Mouse (Mus musculus): ENCODE measurements around the gene Tnik. TPM values are rescaled to one million over a fixed set of nuclear protein-coding genes. Genes with fewer than 3 reads are reported as not detected.
A peak's percentile ranks its signal among the peaks of the same experiment; 100 is the strongest.

Gene Tnik
- total and polyA plus RNA-seq, 2 experiments from 2014 or later: 61.7 to 105 TPM

- Histone ChIP-seq H3K9ac (replicated peaks; ENCODE audit: low read length) (no peak overlapping the region), H3K27me3 (ENCODE audit: insufficient read depth, low read length) (no peaks in the 10 kb centered on the region), H3K9me3 (ENCODE audit: low read length) (no peaks in the 10 kb centered on the region), H3K4me3 (ENCODE audit: low read length) (no peak overlapping the region), H3K4me2 (ENCODE audit: low read depth, low read length) (no peak overlapping the region), H3K36me3 (ENCODE audit: insufficient read depth, low read length) (no peaks in the 10 kb centered on the region), H3K27ac (no peak overlapping the region), H3K4me1 (ENCODE audit: insufficient read depth, low read length) (no peaks in the 10 kb centered on the region)
- no peak for ATAC-seq
- DNase-seq (ENCODE audit: low spot score): no peak
- WGBS: 58% methylated on average over 2 of the region's 2 CpGs
- no peak for TF ChIP-seq CTCF (IDR thresholded peaks at IDR 0.05; ENCODE audit: low read depth)
Measured at GRCm38 (mm10) chr3:28238136-28238535, 24.9 kb upstream of the Tnik start.

DNA sequence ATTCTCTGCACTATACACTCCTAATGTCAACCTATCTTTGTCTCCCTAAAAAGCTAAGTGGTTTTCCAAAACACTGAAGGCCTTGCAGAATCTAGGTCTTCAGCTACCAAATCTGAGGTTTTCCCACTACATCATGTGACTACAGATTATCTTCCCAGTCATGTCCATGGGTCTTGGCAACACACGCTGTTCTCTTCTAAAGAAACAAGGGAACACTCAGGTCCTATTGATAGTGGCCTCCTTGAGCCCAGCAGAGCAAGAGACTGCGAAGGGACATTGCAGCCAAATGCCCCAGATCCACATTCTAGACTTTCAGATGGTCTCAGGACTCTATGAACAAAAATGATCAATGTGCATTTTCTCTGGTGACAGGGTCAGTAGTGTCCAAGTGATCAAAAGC is 20.5 kb upstream of the Tnik start:
- no peak for TF ChIP-seq CTCF (IDR thresholded peaks at IDR 0.05; ENCODE audit: low read depth)
- peak; percentile 75; the same call in 1 of the 2 replicates for ATAC-seq
- 67% methylated on average over 2 of the region's 2 CpGs for WGBS
- DNase-seq (ENCODE audit: low spot score): peak; percentile 42
- no peaks in the 10 kb centered on the region for H3K9me3 ChIP-seq (ENCODE audit: low read length)
- no peak overlapping the region for H3K4me3 ChIP-seq (ENCODE audit: low read length)
- H3K36me3 ChIP-seq (ENCODE audit: insufficient read depth, low read length): no peaks in the 10 kb centered on the region
- no peak overlapping the region for H3K4me2 ChIP-seq (ENCODE audit: low read depth, low read length)
- no peak overlapping the region for H3K27ac ChIP-seq
- H3K4me1 ChIP-seq (ENCODE audit: insufficient read depth, low read length): no peaks in the 10 kb centered on the region
- H3K27me3 ChIP-seq (ENCODE audit: insufficient read depth, low read length): no peaks in the 10 kb centered on the region
- H3K9ac ChIP-seq (replicated peaks; ENCODE audit: low read length): no peak overlapping the region

DNA sequence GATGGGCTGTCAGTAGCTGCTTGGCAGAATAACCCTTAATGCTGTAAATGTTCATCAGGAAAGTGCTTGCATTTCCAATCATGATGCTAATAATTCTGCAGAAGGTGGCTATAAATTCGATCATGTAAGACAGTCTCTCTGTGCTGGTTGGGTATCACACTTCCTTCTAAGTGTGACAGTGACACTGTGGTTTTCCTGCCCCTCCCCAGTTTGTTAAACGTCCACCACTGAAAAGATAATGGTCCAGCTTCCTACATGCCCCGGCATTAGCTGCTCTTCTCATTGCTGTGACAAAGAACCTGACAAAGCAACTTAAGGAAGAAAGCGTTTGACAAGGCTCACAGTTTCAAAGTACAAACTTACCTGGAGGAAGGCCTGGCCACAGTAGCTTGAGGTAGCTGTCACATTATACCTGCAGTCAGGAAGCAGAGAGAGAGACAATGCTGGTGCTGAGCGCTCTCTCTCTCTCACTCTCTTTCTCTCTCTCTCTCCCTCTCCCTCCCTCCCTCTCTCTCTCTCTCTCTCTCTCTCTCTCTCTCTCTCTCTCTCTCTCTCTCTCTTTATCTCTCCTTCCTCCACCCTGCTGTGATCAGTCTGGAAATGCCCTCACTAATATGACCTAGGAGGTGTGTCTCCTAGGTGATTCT is 18.6 kb upstream of the Tnik start:
- no peak overlapping the region for H3K4me2 ChIP-seq (ENCODE audit: low read depth, low read length)
- H3K36me3 ChIP-seq (ENCODE audit: insufficient read depth, low read length): no peaks in the 10 kb centered on the region
- H3K27me3 ChIP-seq (ENCODE audit: insufficient read depth, low read length): no peaks in the 10 kb centered on the region
- 82% methylated on average over 5 of the region's 5 CpGs for WGBS
- no peak overlapping the region for H3K27ac ChIP-seq
- no peak overlapping the region for H3K4me3 ChIP-seq (ENCODE audit: low read length)
- H3K4me1 ChIP-seq (ENCODE audit: insufficient read depth, low read length): no peaks in the 10 kb centered on the region
- no peak for TF ChIP-seq CTCF (IDR thresholded peaks at IDR 0.05; ENCODE audit: low read depth)
- DNase-seq (ENCODE audit: low spot score) (no peak), ATAC-seq (no peak)
- H3K9me3 ChIP-seq (ENCODE audit: low read length): no peaks in the 10 kb centered on the region
- no peak overlapping the region for H3K9ac ChIP-seq (replicated peaks; ENCODE audit: low read length)

DNA sequence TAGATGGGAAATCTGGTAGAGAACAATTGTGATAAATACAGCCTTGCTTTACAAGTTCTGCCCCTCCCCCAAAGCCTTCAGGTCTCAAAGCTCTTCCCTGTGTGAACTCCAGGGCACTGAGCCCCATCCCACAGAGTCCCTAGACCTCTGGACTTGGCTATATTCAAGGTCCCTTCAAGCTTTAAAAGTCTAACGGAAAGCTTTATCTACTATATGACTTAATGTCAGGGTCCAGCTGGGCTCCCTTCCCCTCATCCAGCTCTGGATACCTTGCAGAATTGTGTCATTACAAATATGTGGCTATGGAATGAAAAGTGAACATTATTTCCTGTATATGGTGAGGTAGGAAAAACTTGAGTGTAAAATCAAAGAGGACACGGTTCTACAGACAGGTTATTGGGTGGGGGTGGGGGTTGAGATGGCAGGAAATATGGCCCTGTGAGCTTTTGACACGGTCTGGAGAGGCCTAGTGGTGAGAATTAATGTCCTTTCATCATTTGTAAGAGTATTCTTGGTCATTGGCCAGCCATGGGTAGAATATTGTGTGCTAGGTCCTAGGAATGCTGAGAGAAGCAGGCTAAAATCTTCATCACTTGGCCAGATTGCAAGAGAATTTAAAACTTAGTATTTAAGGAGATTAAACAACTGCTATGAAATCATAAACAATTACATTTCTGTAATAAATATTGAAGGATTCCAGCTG is 14.6 kb upstream of the Tnik start:
- DNase-seq (ENCODE audit: low spot score) (no peak), ATAC-seq (no peak)
- TF ChIP-seq CTCF (IDR thresholded peaks at IDR 0.05; ENCODE audit: low read depth): no peak
- H3K4me1 ChIP-seq (ENCODE audit: insufficient read depth, low read length): no peaks in the 10 kb centered on the region
- H3K36me3 ChIP-seq (ENCODE audit: insufficient read depth, low read length): no peaks in the 10 kb centered on the region
- H3K9me3 ChIP-seq (ENCODE audit: low read length): no peaks in the 10 kb centered on the region
- no peaks in the 10 kb centered on the region for H3K27me3 ChIP-seq (ENCODE audit: insufficient read depth, low read length)
- H3K4me3 ChIP-seq (ENCODE audit: low read length): no peak overlapping the region
- WGBS: 64% methylated on average over 3 of the region's 3 CpGs
- no peak overlapping the region for H3K4me2 ChIP-seq (ENCODE audit: low read depth, low read length)
- no peak overlapping the region for H3K9ac ChIP-seq (replicated peaks; ENCODE audit: low read length)
- no peak overlapping the region for H3K27ac ChIP-seq

GRCm38 (mm10) chr3:28255711-28256110 is 7.3 kb upstream of the Tnik start:
- H3K9ac ChIP-seq (replicated peaks; ENCODE audit: low read length): no peak overlapping the region
- H3K27ac ChIP-seq: no peak overlapping the region
- no peaks in the 10 kb centered on the region for H3K36me3 ChIP-seq (ENCODE audit: insufficient read depth, low read length)
- TF ChIP-seq CTCF (IDR thresholded peaks at IDR 0.05; ENCODE audit: low read depth): no peak
- H3K9me3 ChIP-seq (ENCODE audit: low read length): no peaks in the 10 kb centered on the region
- H3K4me1 ChIP-seq (ENCODE audit: insufficient read depth, low read length): no peaks in the 10 kb centered on the region
- ATAC-seq: no peak
- H3K27me3 ChIP-seq (ENCODE audit: insufficient read depth, low read length): no peaks in the 10 kb centered on the region
- 86% methylated on average over 7 of the region's 7 CpGs for WGBS
- no peak overlapping the region for H3K4me3 ChIP-seq (ENCODE audit: low read length)
- no peak overlapping the region for H3K4me2 ChIP-seq (ENCODE audit: low read depth, low read length)
- no peak for DNase-seq (ENCODE audit: low spot score)

DNA sequence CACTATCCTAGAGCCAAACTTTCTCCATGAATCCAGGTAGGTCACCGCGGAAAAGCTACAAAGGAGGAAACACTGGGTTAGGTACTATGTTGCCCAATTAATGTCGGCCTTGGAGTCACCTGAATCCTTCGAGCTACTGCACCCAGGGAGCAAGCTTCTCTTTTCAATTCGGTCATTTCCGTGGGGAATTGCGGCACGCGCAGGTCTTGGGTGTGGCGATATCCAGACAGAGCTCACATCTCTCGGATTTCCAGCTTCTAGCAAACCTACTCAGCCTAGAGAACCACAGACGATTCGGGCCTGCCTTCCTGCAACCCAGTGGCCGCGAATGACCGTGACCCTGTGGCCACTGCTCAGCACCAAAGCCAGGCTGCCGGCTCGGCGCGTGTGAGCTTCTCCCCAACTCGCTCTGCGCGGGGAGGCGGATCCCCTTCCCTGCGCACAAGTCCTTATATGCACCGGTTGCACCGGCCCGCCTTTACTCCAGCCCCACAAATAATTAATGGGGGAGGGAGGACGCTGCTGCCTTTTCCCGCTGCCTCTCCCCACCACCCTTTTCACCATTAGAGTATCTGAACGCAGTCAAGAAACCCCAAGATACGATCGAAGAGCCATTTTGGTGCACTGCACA is 528 bp upstream of the Tnik start:
- no peaks in the 10 kb centered on the region for H3K27me3 ChIP-seq (ENCODE audit: insufficient read depth, low read length)
- WGBS: under 1% methylated on average over 33 of the region's 33 CpGs
- peak overlapping the region; percentile 93 for H3K9ac ChIP-seq (replicated peaks; ENCODE audit: low read length)
- H3K4me3 ChIP-seq (ENCODE audit: low read length): peak overlapping the region; percentile 92
- DNase-seq (ENCODE audit: low spot score) (peak; percentile 81), ATAC-seq (peak; percentile 61)
- peak overlapping the region; percentile 97 for H3K27ac ChIP-seq
- no peaks in the 10 kb centered on the region for H3K9me3 ChIP-seq (ENCODE audit: low read length)
- no peaks in the 10 kb centered on the region for H3K36me3 ChIP-seq (ENCODE audit: insufficient read depth, low read length)
- TF ChIP-seq CTCF (IDR thresholded peaks at IDR 0.05; ENCODE audit: low read depth): no peak
- H3K4me1 ChIP-seq (ENCODE audit: insufficient read depth, low read length): peaks cover 9% of the 10 kb centered on the region
- peak overlapping the region; percentile 65 for H3K4me2 ChIP-seq (ENCODE audit: low read depth, low read length)
